Mouse (Mus musculus) limb, embryonic 15.5 days (tissue): ENCODE measurements around the gene Cgnl1. TPM values are rescaled to one million over a fixed set of nuclear protein-coding genes. Genes with fewer than 3 reads are reported as not detected.

Experiments used
- ATAC-seq: fragments of 200-750 bp; cut with Nextera tagmentation; 2 replicates; pipeline ENCODE4 v1.8.0; 2017; ENCODE audit warnings: low read depth, moderate TSS enrichment; ENCODE audit not compliant: insufficient number of reproducible peaks, low FRiP score, low TSS enrichment
- H3K27ac ChIP-seq: fragments of 300-500 bp; sonication (generic); 2 replicates; pipeline ENCODE4 v1.5.1; 2015; ENCODE audit warnings: moderate library complexity, mild to moderate bottlenecking, inconsistent platforms
- H3K27me3 ChIP-seq: fragments of 300-500 bp; sonication (generic); 2 replicates; pipeline ENCODE4 v1.6.1; 2015; ENCODE audit warnings: inconsistent platforms
- H3K36me3 ChIP-seq: fragments of 300-500 bp; sonication (generic); 2 replicates; pipeline ENCODE4 v1.6.1; 2015; ENCODE audit warnings: inconsistent platforms
- H3K4me1 ChIP-seq: fragments of 300-500 bp; sonication (generic); 2 replicates; pipeline ENCODE4 v1.6.1; 2015; ENCODE audit warnings: inconsistent platforms
- H3K4me2 ChIP-seq: fragments of 300-500 bp; sonication (generic); 2 replicates; pipeline ENCODE4 v1.6.1; 2015; ENCODE audit warnings: mild to moderate bottlenecking, inconsistent platforms
- H3K4me3 ChIP-seq: fragments of 300-500 bp; sonication (generic); 2 replicates; pipeline ENCODE4 v1.5.1; 2015; ENCODE audit warnings: mild to moderate bottlenecking, inconsistent platforms
- H3K9ac ChIP-seq: fragments of 300-500 bp; sonication (generic); 2 replicates; pipeline ENCODE4 v1.6.1; 2015; ENCODE audit warnings: inconsistent platforms
- H3K9me3 ChIP-seq: fragments of 300-500 bp; sonication (generic); 2 replicates; pipeline ENCODE4 v1.6.1; 2016; ENCODE audit warnings: inconsistent platforms
- WGBS: fragments of 180-500 bp; shearing (Covaris S2); methylation state at CpG from one replicate; pipeline ENCODE4 v1.1.7; 2015; 5-methylcytosine and 5-hydroxymethylcytosine counted together
- polyA plus RNA-seq: library from polyadenylated mRNA; unstranded; fragments of >200 nt; fragmentation: Nextera tagmentation; extraction: Ambion mirVana; gene quantifications from 2 replicates; pipeline ENCODE4 v1.2.1, GENCODE M21; 2015

Cgnl1 gene
- polyA plus RNA-seq, 1 experiment from 2014 or later = 17.5 TPM

DNA sequence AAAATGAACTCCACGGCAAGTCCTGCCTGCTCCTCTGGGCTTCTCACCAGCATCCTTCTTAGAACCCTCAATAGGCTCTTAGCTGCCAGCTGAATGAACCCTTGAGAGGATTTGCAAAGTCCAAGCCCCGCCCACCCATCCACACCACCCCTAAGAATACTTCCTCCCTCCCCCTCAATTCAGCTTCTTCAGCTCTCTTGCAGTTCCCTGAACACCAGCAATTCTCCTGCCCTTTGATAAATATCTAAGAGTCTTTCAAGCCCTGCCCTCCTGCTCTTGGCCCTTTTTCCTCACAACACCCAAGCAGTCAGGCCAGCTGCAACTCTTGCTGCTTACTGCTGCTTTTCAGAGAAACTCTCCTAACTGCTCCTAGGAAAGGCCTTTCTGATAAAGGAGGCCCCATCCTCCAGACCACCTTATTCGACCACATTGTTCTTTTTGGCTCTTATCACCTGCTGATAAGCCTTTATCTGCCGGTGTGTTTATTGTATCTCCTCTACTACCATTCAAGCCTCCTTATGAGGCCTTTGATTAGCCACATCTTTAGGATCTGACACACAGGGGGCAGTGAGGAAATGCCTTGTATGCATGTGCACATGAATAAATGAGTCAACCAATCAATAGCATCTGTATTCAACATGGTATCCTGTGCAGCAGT, 21.3 kb downstream of the Cgnl1 start:
- Histone ChIP-seq H3K9me3 (no peaks in the 10 kb centered on the region), H3K4me3 (no peak overlapping the region), H3K9ac (no peak overlapping the region), H3K27me3 (no peaks in the 10 kb centered on the region), H3K27ac (no peak overlapping the region), H3K36me3 (no peaks in the 10 kb centered on the region), H3K4me2 (no peak overlapping the region), H3K4me1 (peaks cover 37% of the 10 kb centered on the region)
- 27% methylated on average over 4 of the region's 4 CpGs for WGBS
- ATAC-seq = no peak

DNA sequence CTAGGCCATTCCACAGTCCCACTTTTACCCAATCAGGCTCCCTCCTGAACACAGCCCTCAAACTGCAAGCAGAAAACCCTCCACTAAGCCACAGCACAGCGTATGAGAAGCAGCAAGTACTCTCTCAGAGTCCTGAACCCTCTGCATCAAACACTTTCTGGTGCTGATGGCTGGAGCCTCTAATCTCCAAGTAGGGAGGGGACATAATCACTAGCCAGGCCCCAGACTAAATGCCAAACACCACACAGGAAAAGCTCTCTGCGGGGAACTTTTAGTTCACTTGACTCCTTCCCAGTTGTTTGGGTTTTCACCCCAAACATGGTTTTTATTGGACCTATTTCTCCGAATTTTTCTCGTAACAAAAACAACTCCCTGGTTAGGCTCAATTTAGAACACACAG, 25.0 kb downstream of the Cgnl1 start:
- Histone ChIP-seq H3K4me3 (no peak overlapping the region), H3K9ac (no peak overlapping the region), H3K4me1 (peaks cover 14% of the 10 kb centered on the region), H3K27me3 (no peaks in the 10 kb centered on the region), H3K9me3 (no peaks in the 10 kb centered on the region), H3K36me3 (no peaks in the 10 kb centered on the region), H3K27ac (no peak overlapping the region), H3K4me2 (no peak overlapping the region)
- 29% methylated on average over 4 of the region's 4 CpGs for WGBS
- no peak for ATAC-seq

DNA sequence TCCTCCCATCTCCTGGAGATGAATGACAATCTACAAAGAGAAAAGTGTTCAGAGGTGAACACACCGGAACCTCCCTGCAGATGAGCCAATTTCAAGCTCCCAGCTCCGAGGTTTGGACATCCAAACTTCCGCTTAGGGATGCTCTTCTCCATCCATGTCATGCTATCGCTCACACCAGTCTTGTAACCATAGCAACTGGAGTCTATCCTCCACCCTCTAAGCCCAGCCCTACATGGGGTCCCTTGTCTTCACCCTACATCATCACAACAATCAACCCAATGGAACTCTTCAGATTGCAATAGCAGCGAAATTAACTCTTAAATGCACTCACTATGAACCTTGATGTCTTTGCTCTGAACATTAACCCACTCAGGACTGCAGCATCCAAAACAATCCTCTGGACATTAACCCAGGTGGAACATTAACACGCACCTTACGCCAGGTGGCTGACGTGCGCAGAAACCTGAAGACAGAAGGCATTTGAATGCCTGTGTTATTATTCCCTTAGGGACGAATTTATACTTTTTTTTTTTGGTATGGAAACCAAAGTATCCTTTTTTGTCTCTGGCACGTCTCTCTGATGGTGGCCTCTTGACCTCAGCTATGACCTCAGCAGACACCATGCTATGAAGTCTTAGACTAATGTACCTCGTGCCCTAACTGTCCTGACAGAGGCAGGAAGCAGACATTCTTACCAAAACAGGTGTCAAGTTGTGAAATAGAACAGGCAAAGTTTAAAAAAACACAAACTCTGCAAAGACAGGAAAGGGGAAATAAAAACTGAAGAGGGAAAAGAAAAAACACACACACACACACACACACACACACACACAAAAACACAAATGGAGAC, 33.1 kb downstream of the Cgnl1 start:
- no peak for ATAC-seq
- no peak overlapping the region for H3K4me3 ChIP-seq
- no peaks in the 10 kb centered on the region for H3K27me3 ChIP-seq

DNA sequence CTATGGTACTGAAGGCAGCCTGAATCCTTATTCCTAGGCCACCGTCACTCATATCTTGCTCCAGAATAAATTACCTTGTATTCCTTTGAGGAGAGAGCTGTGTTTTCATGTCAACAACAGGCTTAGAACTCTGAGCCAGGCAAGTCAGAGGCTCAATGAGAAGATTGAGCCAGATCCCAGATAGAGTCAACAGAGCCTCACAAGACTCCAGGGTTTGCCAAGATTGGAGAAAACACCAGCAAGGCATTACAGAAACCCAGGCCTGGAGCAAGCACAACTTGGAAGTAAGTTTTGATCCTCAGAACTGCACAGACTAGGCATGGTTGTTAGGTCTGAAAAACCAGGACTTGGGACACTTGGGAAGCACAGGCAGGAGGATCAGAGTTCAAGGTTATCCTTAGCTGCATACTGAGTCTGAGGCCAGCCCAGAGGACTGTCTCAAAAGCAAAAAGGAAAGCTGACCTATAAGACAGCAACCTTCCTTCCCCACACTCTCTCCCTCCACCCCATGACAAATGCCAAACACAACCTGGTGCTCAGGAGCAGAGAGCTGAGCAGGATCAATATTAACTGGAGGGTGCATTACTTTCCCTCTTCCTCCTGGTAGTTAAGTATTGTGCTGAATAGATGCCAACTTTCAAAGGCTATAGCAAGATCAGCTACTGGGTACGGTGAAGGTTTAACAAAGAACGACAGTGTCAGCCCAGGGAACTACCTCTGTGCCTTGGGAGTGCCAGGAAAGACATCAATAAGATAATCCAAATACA, 34.0 kb downstream of the Cgnl1 start:
- Histone ChIP-seq H3K4me2 (no peak overlapping the region), H3K4me3 (no peak overlapping the region), H3K27me3 (no peaks in the 10 kb centered on the region), H3K27ac (0 out of 2 replicates have a peak overlapping the region, but pooled peaks have one; percentile 17), H3K36me3 (no peaks in the 10 kb centered on the region), H3K9ac (no peak overlapping the region), H3K9me3 (no peaks in the 10 kb centered on the region), H3K4me1 (peaks cover 3% of the 10 kb centered on the region; the same call in 1 of the 2 replicates)
- no peak for ATAC-seq
- WGBS = 70% methylated on average over 3 of the region's 3 CpGs

More for the DNA sequence above, 33.1 kb downstream of the Cgnl1 start:
- H3K9me3 ChIP-seq = no peaks in the 10 kb centered on the region
- 62% methylated on average over 12 of the region's 12 CpGs for WGBS
- no peaks in the 10 kb centered on the region for H3K36me3 ChIP-seq
- no peak overlapping the region for H3K27ac ChIP-seq
- no peak overlapping the region for H3K9ac ChIP-seq
- peaks cover 3% of the 10 kb centered on the region; the same call in 1 of the 2 replicates for H3K4me1 ChIP-seq
- no peak overlapping the region for H3K4me2 ChIP-seq

GRCm38 (mm10) chr9:71735886-71736285, 35.5 kb downstream of the Cgnl1 start:
- Histone ChIP-seq H3K27ac (no peak overlapping the region), H3K27me3 (no peaks in the 10 kb centered on the region), H3K36me3 (no peaks in the 10 kb centered on the region)

DNA sequence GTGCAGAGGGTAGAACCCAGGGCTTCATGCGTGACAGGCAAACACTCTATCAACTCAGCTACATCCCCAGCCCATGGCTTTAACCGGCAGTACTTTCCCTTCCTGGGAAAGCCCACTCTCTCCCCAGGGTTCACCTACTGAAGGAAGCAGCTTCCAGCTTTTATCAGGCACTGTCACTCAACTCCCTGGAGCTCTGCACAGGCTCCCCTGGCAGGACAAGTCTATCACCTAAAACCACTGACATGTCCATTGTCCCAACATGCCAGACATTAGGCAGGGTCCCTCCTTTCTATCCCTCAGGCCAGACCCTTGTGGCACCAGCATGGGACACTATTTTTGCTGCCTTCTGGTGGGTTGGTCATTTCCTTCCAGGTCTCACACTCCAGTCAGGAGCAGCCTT, 37.8 kb downstream of the Cgnl1 start:
- Histone ChIP-seq H3K4me3 (no peak overlapping the region), H3K27ac (no peak overlapping the region), H3K27me3 (no peaks in the 10 kb centered on the region), H3K4me2 (no peak overlapping the region), H3K36me3 (no peaks in the 10 kb centered on the region), H3K9me3 (no peaks in the 10 kb centered on the region), H3K9ac (no peak overlapping the region), H3K4me1 (peaks cover 16% of the 10 kb centered on the region)
- no peak for ATAC-seq
- 48% methylated on average over 2 of the region's 2 CpGs for WGBS

More at GRCm38 (mm10) chr9:71735886-71736285, 35.5 kb downstream of the Cgnl1 start:
- Histone ChIP-seq H3K9ac (no peak overlapping the region), H3K4me1 (peaks cover 6% of the 10 kb centered on the region; the same call in 1 of the 2 replicates), H3K4me3 (no peak overlapping the region), H3K4me2 (no peak overlapping the region), H3K9me3 (no peaks in the 10 kb centered on the region)
- ATAC-seq = no peak
- WGBS = 76% methylated on average over 7 of the region's 7 CpGs

GRCm38 (mm10) chr9:71728822-71729311, 42.5 kb downstream of the Cgnl1 start:
- H3K27ac ChIP-seq = peak overlapping the region; percentile 58; the same call in 1 of the 2 replicates
- no peaks in the 10 kb centered on the region for H3K27me3 ChIP-seq
- H3K9ac ChIP-seq = no peak overlapping the region
- peaks cover 15% of the 10 kb centered on the region for H3K36me3 ChIP-seq
- no peaks in the 10 kb centered on the region for H3K9me3 ChIP-seq
- peaks cover 14% of the 10 kb centered on the region for H3K4me1 ChIP-seq
- ATAC-seq = no peak
- no peak overlapping the region for H3K4me3 ChIP-seq
- H3K4me2 ChIP-seq = no peak overlapping the region
- WGBS = 75% methylated on average over 5 of the region's 5 CpGs

DNA sequence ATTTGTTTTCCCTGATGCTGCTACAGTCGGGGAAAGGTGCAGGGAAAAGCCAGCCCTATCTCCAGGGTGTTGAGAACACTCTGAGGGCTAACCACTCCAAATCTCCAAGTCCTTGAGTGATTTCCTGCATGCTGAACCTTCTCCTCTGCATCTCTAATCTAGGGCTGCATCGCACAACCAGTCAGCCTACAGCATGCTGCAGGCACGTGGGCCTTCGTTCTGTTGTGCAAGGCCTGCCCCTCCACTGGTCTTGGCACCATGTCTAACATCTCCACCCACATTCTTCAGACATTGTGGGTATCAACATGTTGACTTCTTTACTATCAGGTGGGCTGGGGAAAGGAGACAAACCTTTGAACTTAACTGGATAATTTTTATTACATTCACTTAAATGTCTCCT, 44.2 kb downstream of the Cgnl1 start:
- peaks cover 14% of the 10 kb centered on the region for H3K4me1 ChIP-seq
- H3K27me3 ChIP-seq = no peaks in the 10 kb centered on the region
- no peak overlapping the region for H3K4me3 ChIP-seq
- no peak for ATAC-seq
- no peaks in the 10 kb centered on the region for H3K9me3 ChIP-seq
- H3K27ac ChIP-seq = no peak overlapping the region
- H3K9ac ChIP-seq = no peak overlapping the region
- no peak overlapping the region for H3K4me2 ChIP-seq
- H3K36me3 ChIP-seq = peaks cover 15% of the 10 kb centered on the region
- WGBS = 75% methylated on average over 4 of the region's 4 CpGs

- Histone ChIP-seq H3K27me3 (no peaks in the 10 kb centered on the region), H3K4me3 (no peak overlapping the region), H3K27ac (no peak overlapping the region), H3K4me2 (no peak overlapping the region), H3K36me3 (peaks cover 15% of the 10 kb centered on the region), H3K9me3 (no peaks in the 10 kb centered on the region), H3K9ac (no peak overlapping the region), H3K4me1 (peaks cover 12% of the 10 kb centered on the region)
- no peak for ATAC-seq
- WGBS = 59% methylated on average over 3 of the region's 3 CpGs
Measured at GRCm38 (mm10) chr9:71726121-71726520, 45.3 kb downstream of the Cgnl1 start.

DNA sequence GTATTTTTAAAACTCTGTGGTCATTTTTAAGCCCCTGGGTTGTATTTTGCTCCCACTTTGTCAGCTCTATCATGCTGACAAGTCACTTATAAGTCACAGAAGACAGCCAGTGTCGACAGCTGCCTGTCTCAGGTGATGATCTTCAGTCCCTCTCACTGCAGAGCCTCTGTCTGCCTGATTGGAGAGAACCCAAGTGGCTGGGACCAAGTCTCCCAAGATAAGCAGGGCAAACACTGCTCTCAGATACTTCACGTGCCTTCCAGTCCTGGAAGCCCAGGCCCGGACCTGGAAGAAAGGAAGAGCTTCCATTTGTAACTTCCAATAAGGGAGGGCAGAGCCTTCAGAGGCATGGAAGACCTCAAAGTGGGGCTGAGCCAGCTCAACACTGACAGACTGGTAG, 49.0 kb downstream of the Cgnl1 start:
- ATAC-seq = no peak
- Histone ChIP-seq H3K36me3 (peaks cover 15% of the 10 kb centered on the region), H3K27me3 (no peaks in the 10 kb centered on the region), H3K9me3 (no peaks in the 10 kb centered on the region), H3K9ac (no peak overlapping the region), H3K27ac (no peak overlapping the region), H3K4me3 (no peak overlapping the region), H3K4me1 (peaks cover 4% of the 10 kb centered on the region), H3K4me2 (no peak overlapping the region)
- WGBS = 61% methylated on average over 3 of the region's 3 CpGs

DNA sequence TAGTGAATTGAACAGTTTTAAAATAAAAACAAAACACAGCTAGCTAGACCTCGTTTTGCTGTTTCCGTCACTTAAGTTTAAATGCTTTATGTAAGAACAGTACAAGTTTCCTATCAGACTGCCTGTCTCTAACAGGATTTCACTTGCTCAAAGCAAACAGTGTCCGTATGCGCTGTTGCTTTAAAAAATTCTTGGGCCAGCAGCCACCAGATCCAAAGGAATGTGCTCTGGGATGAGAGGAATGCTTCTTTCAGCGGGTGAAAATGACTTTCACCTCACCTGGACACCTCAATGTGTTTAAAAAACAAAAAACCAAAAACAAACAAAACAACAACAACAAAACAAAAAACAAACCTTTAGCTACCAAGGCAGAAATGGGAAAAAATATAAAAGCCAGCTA, 54.4 kb downstream of the Cgnl1 start:
- no peak for ATAC-seq
- WGBS = 19% methylated on average over 5 of the region's 5 CpGs
- H3K9ac ChIP-seq = no peak overlapping the region
- no peaks in the 10 kb centered on the region for H3K9me3 ChIP-seq
- peaks cover 12% of the 10 kb centered on the region; the same call in 1 of the 2 replicates for H3K36me3 ChIP-seq
- H3K4me2 ChIP-seq = no peak overlapping the region
- no peak overlapping the region for H3K27ac ChIP-seq
- no peak overlapping the region for H3K4me3 ChIP-seq
- no peaks in the 10 kb centered on the region for H3K27me3 ChIP-seq
- peaks cover 12% of the 10 kb centered on the region for H3K4me1 ChIP-seq
